Mouse (Mus musculus) spleen, adult 2 months (tissue): ENCODE data around the gene Sh2d4b.

Experiments
- CTCF ChIP-seq: fragments of 200-500 bp; IDR thresholded peaks from 2 replicates; pipeline ENCODE4 v1.5.1; 2011; ENCODE audit warnings: mild to moderate bottlenecking, inconsistent platforms; ENCODE audit not compliant: insufficient read depth, insufficient read length, insufficient replicate concordance; ENCODE audit errors: extremely low read depth
- POLR2A ChIP-seq: fragments of 200-500 bp; IDR thresholded peaks from 2 replicates; pipeline ENCODE4 v1.6.1; 2011; ENCODE audit warnings: low read depth, low read length, inconsistent platforms

GRCm38 (mm10) chr14:40893884-40894283 is 818 bp upstream of the Sh2d4b start:
- TF ChIP-seq CTCF (no peak), POLR2A (no peak)
